Mouse (Mus musculus) brain, embryonic 14.5 days (tissue): ENCODE data around the gene Tcf7l1.

ENCODE experiments used
- CTCF ChIP-seq: fragments of 200-500 bp; IDR thresholded peaks from 2 replicates; pipeline ENCODE4 v1.5.1; 2012; ENCODE audit warnings: inconsistent platforms, mild to moderate bottlenecking, moderate library complexity, borderline replicate concordance; ENCODE audit not compliant: insufficient read depth, insufficient read length; ENCODE audit errors: extremely low read depth
- POLR2A ChIP-seq: fragments of 200-500 bp; IDR thresholded peaks from 2 replicates; pipeline ENCODE4 v1.6.1; 2012; ENCODE audit warnings: mild to moderate bottlenecking, inconsistent platforms, borderline replicate concordance; ENCODE audit not compliant: poor library complexity, insufficient read depth, insufficient read length, severe bottlenecking; ENCODE audit errors: extremely low read depth

GRCm38 (mm10) chr6:72600771-72601170, 188.3 kb downstream of the Tcf7l1 start:
- TF ChIP-seq CTCF = no peak
- no peak for TF ChIP-seq POLR2A
